Mouse (Mus musculus): ENCODE measurements at regions not wholly inside any gene's neighbourhood (a gene's known extent, or its start where the extent isn't known, plus 50 kb on each side); places are given as distances from the start of the nearest gene placed in this dataset.

- DNase-seq: no peak
These were observed 272.2 kb downstream of the Matn1 start for GRCm38 (mm10) chr4:131216361-131216760.

- no peak for DNase-seq
These were observed 272.9 kb downstream of the Matn1 start for GRCm38 (mm10) chr4:131217083-131217482.

GRCm38 (mm10) chr4:131217571-131218155 lies 273.5 kb downstream of the Matn1 start:
- DNase-seq: no peak

- DNase-seq: no peak
These were observed 276.8 kb downstream of the Matn1 start for GRCm38 (mm10) chr4:131220966-131221365.

- no peak for DNase-seq
These were observed 286.2 kb downstream of the Matn1 start for GRCm38 (mm10) chr4:131230361-131230760.

GRCm38 (mm10) chr4:131236611-131237031 lies 292.4 kb downstream of the Matn1 start:
- no peak for DNase-seq

GRCm38 (mm10) chr4:131238591-131238990 lies 294.4 kb downstream of the Matn1 start:
- no peak for DNase-seq

- DNase-seq: no peak
These were observed 294.9 kb downstream of the Matn1 start for GRCm38 (mm10) chr4:131239132-131239531.

- DNase-seq: no peak
These were observed 296.3 kb downstream of the Matn1 start for GRCm38 (mm10) chr4:131240457-131240856.

- DNase-seq: no peak
These were observed 298.1 kb downstream of the Matn1 start for GRCm38 (mm10) chr4:131242250-131242649.

GRCm38 (mm10) chr4:131243744-131244387 lies 299.7 kb downstream of the Matn1 start:
- DNase-seq: no peak

GRCm38 (mm10) chr4:131252602-131253442 lies 308.6 kb downstream of the Matn1 start:
- DNase-seq: no peak

- DNase-seq: peak; percentile 61
These were observed 309.2 kb downstream of the Matn1 start for GRCm38 (mm10) chr4:131253443-131253817.

GRCm38 (mm10) chr4:131254243-131254642 lies 310.1 kb downstream of the Matn1 start:
- DNase-seq: peak; percentile 85

GRCm38 (mm10) chr4:131254691-131255090 lies 310.5 kb downstream of the Matn1 start:
- no peak for DNase-seq

- DNase-seq: no peak
These were observed 317.1 kb downstream of the Matn1 start for GRCm38 (mm10) chr4:131261236-131261635.

- DNase-seq: no peak
These were observed 318.7 kb downstream of the Matn1 start for GRCm38 (mm10) chr4:131262909-131263308.

GRCm38 (mm10) chr4:131266764-131267163 lies 322.6 kb downstream of the Matn1 start:
- DNase-seq: no peak

- DNase-seq: peak; percentile 34
These were observed 323.6 kb downstream of the Matn1 start for GRCm38 (mm10) chr4:131267760-131268159.

GRCm38 (mm10) chr4:131270192-131270591 lies 326.0 kb downstream of the Matn1 start:
- no peak for DNase-seq

GRCm38 (mm10) chr4:131272060-131272459 lies 327.9 kb downstream of the Matn1 start:
- no peak for DNase-seq

- DNase-seq: no peak
These were observed 349.4 kb downstream of the Matn1 start for GRCm38 (mm10) chr4:131293560-131293959.

GRCm38 (mm10) chr4:131298011-131298674 lies 354.0 kb downstream of the Matn1 start:
- peak; percentile 40 for DNase-seq

All from kidney, adult 11 months (tissue).